Mouse (Mus musculus): ENCODE data around the gene Cep57l1.
"Not testable (repeated sequence)": the region's sequence is repeated elsewhere in the genome, so short reads cannot be mapped to it uniquely, and the experiment has no call there.

Gene Cep57l1

GRCm38 (mm10) chr10:41809771-41810563 lies at the start of gene Cep57l1, which contains the start of gene Sesn1:
TSS of gene Cep57l1 (minus strand) at chr10:41809871.
TSS of gene Sesn1 (plus strand) at chr10:41809935.
- DNase-seq (ENCODE audit: inconsistent age in 2 of 2, low spot score in 1 of 2), result peak; percentile 96 to 99

- peak in 1 of 2 experiments; percentile 14 for DNase-seq (ENCODE audit: inconsistent age in 2 of 2, low spot score in 1 of 2)
These were observed 39.0 kb upstream of the Cep57l1 start for GRCm38 (mm10) chr10:41848721-41849120.

- DNase-seq (ENCODE audit: inconsistent age in 2 of 2, low spot score in 1 of 2), result peak in 1 of 2 experiments; percentile 15
These were observed 38.1 kb upstream of the Cep57l1 start for GRCm38 (mm10) chr10:41847737-41848136.

- DNase-seq (ENCODE audit: inconsistent age in 2 of 2, low spot score in 1 of 2), result peak in 1 of 2 experiments; percentile 22
These were observed 29.2 kb upstream of the Cep57l1 start for GRCm38 (mm10) chr10:41838911-41839310.

GRCm38 (mm10) chr10:41834131-41834530 lies 24.5 kb upstream of the Cep57l1 start:
- peak in 1 of 2 experiments; percentile 19 for DNase-seq (ENCODE audit: inconsistent age in 2 of 2, low spot score in 1 of 2)

- peak in 1 of 2 experiments; percentile 56 for DNase-seq (ENCODE audit: inconsistent age in 2 of 2, low spot score in 1 of 2)
These were observed 22.5 kb upstream of the Cep57l1 start for GRCm38 (mm10) chr10:41832191-41832590.

GRCm38 (mm10) chr10:41830851-41831522 lies 21.3 kb upstream of the Cep57l1 start:
- peak; percentile 67 to 91 for DNase-seq (ENCODE audit: inconsistent age in 2 of 2, low spot score in 1 of 2)

- no peak for DNase-seq (ENCODE audit: inconsistent age in 2 of 2, low spot score in 1 of 2)
These were observed 20.8 kb upstream of the Cep57l1 start for GRCm38 (mm10) chr10:41830445-41830844.

- peak in 1 of 2 experiments; percentile 40 for DNase-seq (ENCODE audit: inconsistent age in 2 of 2, low spot score in 1 of 2)
These were observed 20.3 kb upstream of the Cep57l1 start for GRCm38 (mm10) chr10:41829980-41830379.

- no peak for DNase-seq (ENCODE audit: inconsistent age in 2 of 2, low spot score in 1 of 2)
These were observed 19.5 kb upstream of the Cep57l1 start for GRCm38 (mm10) chr10:41829191-41829590.

GRCm38 (mm10) chr10:41827784-41828183 lies 18.1 kb upstream of the Cep57l1 start:
- DNase-seq (ENCODE audit: inconsistent age in 2 of 2, low spot score in 1 of 2), result no peak

GRCm38 (mm10) chr10:41826526-41827116 lies 16.9 kb upstream of the Cep57l1 start:
- no peak for DNase-seq (ENCODE audit: inconsistent age in 2 of 2, low spot score in 1 of 2)

GRCm38 (mm10) chr10:41825996-41826395 lies 16.3 kb upstream of the Cep57l1 start:
- no peak for DNase-seq (ENCODE audit: inconsistent age in 2 of 2, low spot score in 1 of 2)

- no peak for DNase-seq (ENCODE audit: inconsistent age in 2 of 2, low spot score in 1 of 2)
These were observed 15.4 kb upstream of the Cep57l1 start for GRCm38 (mm10) chr10:41825041-41825440.

GRCm38 (mm10) chr10:41823916-41824315 lies 14.2 kb upstream of the Cep57l1 start:
- no peak for DNase-seq (ENCODE audit: inconsistent age in 2 of 2, low spot score in 1 of 2)

GRCm38 (mm10) chr10:41823282-41823675 lies 13.6 kb upstream of the Cep57l1 start:
- DNase-seq (ENCODE audit: inconsistent age in 2 of 2, low spot score in 1 of 2), result not testable (repeated sequence)

GRCm38 (mm10) chr10:41822573-41823281 lies 13.1 kb upstream of the Cep57l1 start:
- DNase-seq (ENCODE audit: inconsistent age in 2 of 2, low spot score in 1 of 2), result no peak

GRCm38 (mm10) chr10:41821171-41821570 lies 11.5 kb upstream of the Cep57l1 start:
- no peak for DNase-seq (ENCODE audit: inconsistent age in 2 of 2, low spot score in 1 of 2)

GRCm38 (mm10) chr10:41820401-41820800 lies 10.7 kb upstream of the Cep57l1 start:
- DNase-seq (ENCODE audit: inconsistent age in 2 of 2, low spot score in 1 of 2), result no peak

- DNase-seq (ENCODE audit: inconsistent age in 2 of 2, low spot score in 1 of 2), result no peak
These were observed 9.6 kb upstream of the Cep57l1 start for GRCm38 (mm10) chr10:41819307-41819706.

GRCm38 (mm10) chr10:41818733-41819070 lies 9.0 kb upstream of the Cep57l1 start:
- not testable (repeated sequence) for DNase-seq (ENCODE audit: inconsistent age in 2 of 2, low spot score in 1 of 2)
